Comparison of ENCODE assay signal across 10 mouse cellular contexts in genomic region chr17:34571875-34572274, GRCm38 (mm10). TPM values are rescaled to one million over a fixed set of nuclear protein-coding genes. Genes with fewer than 3 reads are reported as not detected.
A peak's percentile ranks its signal among the peaks of the same experiment; 100 is the strongest.
DNase-seq lines count a peak whose midpoint lies in the region; ATAC-seq and TF ChIP-seq lines count a peak whose summit lies in the region.
"Had no signal": no experiment of that assay in that cellular context is flagged by ENCODE, and none has a peak within 500 bp of the region (broad histone marks: within the 10 kb centered on the region; RNA-seq: fewer than 3 reads in every experiment).

No protein-coding gene starts in this region.

- H3K4me3 ChIP-seq in kidney, adult 2 months (ENCODE audit: insufficient read depth, low read depth, low read length) = no peak overlapping the region
- peak overlapping the region; percentile 25 to 27; a peak in 2 of 4 replicates for H3K4me3 ChIP-seq in ES-E14 (ENCODE audit: insufficient read depth in 1 of 2, low read depth in 1 of 2, low read length in 2 of 2, poor library complexity in 1 of 2, severe bottlenecking in 1 of 2)
- no peak overlapping the region for H3K4me3 ChIP-seq in liver, embryonic 13.5 days (replicated peaks)
- H3K4me3 ChIP-seq: embryonic facial prominence, embryonic 15.5 days; neural tube, embryonic 15.5 days had no signal

- no peak overlapping the region for H3K27ac ChIP-seq in kidney, adult 2 months (ENCODE audit: insufficient read depth, low read depth, low read length)
- no peak overlapping the region for H3K27ac ChIP-seq in ES-E14 (ENCODE audit: insufficient read depth, low read depth, low read length, poor library complexity, severe bottlenecking)
- no peak overlapping the region for H3K27ac ChIP-seq in liver, embryonic 13.5 days
- H3K27ac ChIP-seq: embryonic facial prominence, embryonic 15.5 days; neural tube, embryonic 15.5 days had no signal

- H3K9me3 ChIP-seq in ES-E14 (ENCODE audit: control insufficient read depth, insufficient read depth, low read depth, low read length) = no peaks in the 10 kb centered on the region
- H3K9me3 ChIP-seq in liver, embryonic 13.5 days (replicated peaks) = no peaks in the 10 kb centered on the region
- H3K9me3 ChIP-seq: embryonic facial prominence, embryonic 15.5 days; neural tube, embryonic 15.5 days had no signal

- no peak overlapping the region for H3K4me2 ChIP-seq in liver, embryonic 13.5 days
- H3K4me2 ChIP-seq: embryonic facial prominence, embryonic 15.5 days; neural tube, embryonic 15.5 days had no signal

- H3K9ac ChIP-seq in ES-E14 (ENCODE audit: insufficient read depth, low read depth, low read length, poor library complexity, severe bottlenecking) = peak overlapping the region; percentile 29; the same call in 1 of the 2 replicates
- no peak overlapping the region for H3K9ac ChIP-seq in liver, embryonic 13.5 days
- H3K9ac ChIP-seq: embryonic facial prominence, embryonic 15.5 days; neural tube, embryonic 15.5 days had no signal

- no peaks in the 10 kb centered on the region for H3K36me3 ChIP-seq in kidney, adult 2 months (ENCODE audit: control insufficient read depth, insufficient read depth, low read length)
- no peaks in the 10 kb centered on the region; the same call in 1 of the 2 replicates for H3K36me3 ChIP-seq in ES-E14 (ENCODE audit: control insufficient read depth, insufficient read depth, low read length, poor library complexity, severe bottlenecking)
- H3K36me3 ChIP-seq in liver, embryonic 13.5 days = no peaks in the 10 kb centered on the region
- H3K36me3 ChIP-seq: embryonic facial prominence, embryonic 15.5 days; neural tube, embryonic 15.5 days had no signal

- DNase-seq in kidney, adult 2 months = no peak
- no peak for DNase-seq in kidney, adult 11 months
- DNase-seq in A20 (ENCODE audit: low read depth, low spot score) = peak; percentile 57
- no peak for DNase-seq in ES-E14 (ENCODE audit: low read depth, low spot score)
- peak; percentile 12 for DNase-seq in liver, embryonic 13.5 days
- DNase-seq in right cerebral cortex, postnatal 25 days = no peak
- DNase-seq in gastrocnemius, postnatal 10 days = no peak
- DNase-seq: lung, postnatal 36 days had no signal

- WGBS in kidney, adult 2 months = 27% methylated on average over 5 of the region's 5 CpGs
- whole genome bisulfite sequencing in liver, embryonic 13.5 days (ENCODE audit: insufficient replicate concordance) = 20% methylated on average over 5 of the region's 5 CpGs

- H3K4me1 ChIP-seq in kidney, adult 2 months (ENCODE audit: control insufficient read depth, insufficient read depth, low read length) = no peaks in the 10 kb centered on the region
- peaks cover 1 to 13% of the 10 kb centered on the region in 2 experiments; a peak in 2 of 4 replicates for H3K4me1 ChIP-seq in ES-E14 (ENCODE audit: control insufficient read depth in 2 of 2, insufficient read depth in 2 of 2, low read length in 2 of 2, poor library complexity in 1 of 2)
- H3K4me1 ChIP-seq in liver, embryonic 13.5 days (replicated peaks) = no peaks in the 10 kb centered on the region
- H3K4me1 ChIP-seq: embryonic facial prominence, embryonic 15.5 days; neural tube, embryonic 15.5 days had no signal

- ATAC-seq in liver, embryonic 13.5 days (ENCODE audit: low read depth) = no peak

- no peaks in the 10 kb centered on the region for H3K27me3 ChIP-seq in kidney, adult 2 months (replicated peaks; ENCODE audit: control insufficient read depth, insufficient read depth, low read length)
- peaks cover 12% of the 10 kb centered on the region; the same call in 1 of the 2 replicates for H3K27me3 ChIP-seq in liver, embryonic 13.5 days
- H3K27me3 ChIP-seq: neural tube, embryonic 15.5 days had no signal

- in situ Hi-C loops in ES-E14 (cut with MboI; ENCODE audit: low sequenced_read_pairs in 2 of 2, unreplicated experiment in 2 of 2) = no loop called here

- TF ChIP-seq CTCF in kidney, adult 2 months (conservative IDR thresholded peaks at IDR 0.05; ENCODE audit: insufficient read depth, insufficient read length, low read depth, low read length) = peak; percentile 63

- TF ChIP-seq POLR2A in kidney, adult 2 months (IDR thresholded peaks at IDR 0.05; ENCODE audit: low read depth, low read length) = no peak

TF ChIP-seq in ES-E14, 5 proteins besides CTCF, POLR2A, EP300 and RAD21:
- TF ChIP-seq HCFC1 (IDR thresholded peaks at IDR 0.05; ENCODE audit: borderline replicate concordance, insufficient read depth, low read length) (no peak), ZC3H11A (IDR thresholded peaks at IDR 0.05; ENCODE audit: borderline replicate concordance, low read depth, low read length) (0 out of 2 replicates have a peak, but pooled peaks have one; percentile 31), MAFK (IDR thresholded peaks at IDR 0.05; ENCODE audit: insufficient read depth, low read depth, low read length) (no peak)

RNA-seq across cellular contexts. Expression of gene Notch4, which starts 7.8 kb away (rescaled TPM):
- 14.4 and 18.4 TPM in 2 replicates for polyA plus RNA-seq in kidney, adult 2 months (2012; rRNA removed)
- total RNA-seq in ES-E14 (2012; rRNA removed) = 14.0 and 24.7 TPM in 2 replicates
- 0.43 and 0.55 TPM in 2 replicates for polyA plus RNA-seq in liver, embryonic 13.5 days (2015; fragmentation: Nextera tagmentation; extraction: Ambion mirVana)
- 10 to 100 TPM; 14.4 to 22.2 TPM for total RNA-seq in gastrocnemius, postnatal 10 days (2021)

RNA-seq across cellular contexts. Expression of gene Gpsm3, which starts 17.7 kb away (rescaled TPM):
- polyA plus RNA-seq in kidney, adult 2 months (2012; rRNA removed) = 10.3 and 12.8 TPM in 2 replicates
- total RNA-seq in ES-E14 (2012; rRNA removed) = 4.9 and 5.8 TPM in 2 replicates
- polyA plus RNA-seq in liver, embryonic 13.5 days (2015; fragmentation: Nextera tagmentation; extraction: Ambion mirVana) = 8.5 and 8.9 TPM in 2 replicates
- 1 to 10 TPM; 3.2 to 5.0 TPM for total RNA-seq in gastrocnemius, postnatal 10 days (2021)

RNA-seq across cellular contexts. Expression of gene Pbx2, which starts 19.2 kb away (rescaled TPM):
- polyA plus RNA-seq in kidney, adult 2 months (2012; rRNA removed) = 51.3 and 56.2 TPM in 2 replicates
- 36.0 and 47.2 TPM in 2 replicates for total RNA-seq in ES-E14 (2012; rRNA removed)
- polyA plus RNA-seq in liver, embryonic 13.5 days (2015; fragmentation: Nextera tagmentation; extraction: Ambion mirVana) = 3.8 TPM in 2 replicates
- 10 to 100 TPM; 24.2 to 30.9 TPM for total RNA-seq in gastrocnemius, postnatal 10 days (2021)

RNA-seq across cellular contexts. Expression of gene Ager, which starts 25.8 kb away (rescaled TPM):
- 2.1 TPM in 2 replicates for polyA plus RNA-seq in kidney, adult 2 months (2012; rRNA removed)
- total RNA-seq in ES-E14 (2012; rRNA removed) = 2.3 and 2.5 TPM in 2 replicates
- 0.68 and 0.72 TPM in 2 replicates for polyA plus RNA-seq in liver, embryonic 13.5 days (2015; fragmentation: Nextera tagmentation; extraction: Ambion mirVana)
- 1 to 10 TPM; 1.1 to 1.4 TPM for total RNA-seq in gastrocnemius, postnatal 10 days (2021)

RNA-seq across cellular contexts. Expression of gene Rnf5, which starts 31.6 kb away (rescaled TPM):
- 208 and 256 TPM in 2 replicates for polyA plus RNA-seq in kidney, adult 2 months (2012; rRNA removed)
- 21.4 and 22.8 TPM in 2 replicates for total RNA-seq in ES-E14 (2012; rRNA removed)
- polyA plus RNA-seq in liver, embryonic 13.5 days (2015; fragmentation: Nextera tagmentation; extraction: Ambion mirVana) = 86.1 and 93.6 TPM in 2 replicates
- 10 to 100 TPM; 19.8 to 21.8 TPM for total RNA-seq in gastrocnemius, postnatal 10 days (2021)

Comparison
In these comparisons a context has a peak if more than half of its experiments do, and no peak if none do; other contexts are left out.
1. DNase-seq: peak in A20 (single experiment) and liver, embryonic 13.5 days (single experiment); none in kidney, adult 2 months (single experiment), kidney, adult 11 months (single experiment), ES-E14 (single experiment), right cerebral cortex, postnatal 25 days (single experiment) and gastrocnemius, postnatal 10 days (single experiment).
2. H3K4me3 ChIP-seq: peak in ES-E14 (2 of 2); none in kidney, adult 2 months (single experiment) and liver, embryonic 13.5 days (single experiment).